Mouse (Mus musculus): ENCODE results near the gene Sgms1. TPM values are rescaled to one million over a fixed set of nuclear protein-coding genes. Genes with fewer than 3 reads are reported as not detected.

The Sgms1 gene
- polyA plus RNA-seq, 1 experiment: 42.1 TPM

DNA sequence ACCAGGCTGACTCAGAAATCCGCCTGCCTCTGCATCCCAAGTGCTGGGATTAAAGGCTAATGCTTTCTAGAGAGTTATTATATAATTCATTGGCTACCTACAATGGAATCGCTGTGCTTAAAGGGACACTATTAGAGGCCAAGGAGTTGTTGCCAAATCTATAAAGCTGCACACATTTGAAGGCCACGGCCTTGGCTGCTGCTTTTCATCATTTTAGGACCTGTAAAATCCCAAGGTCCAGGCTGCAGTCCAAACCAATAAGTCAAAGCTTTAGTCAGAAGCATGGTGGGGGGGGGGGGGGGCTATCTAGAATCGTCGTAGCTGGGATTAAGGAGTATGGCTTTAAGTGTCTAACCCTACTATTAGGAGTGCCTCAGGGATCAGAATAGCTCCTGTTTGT is 9.0 kb upstream of the Sgms1 start:
- H3K4me3 ChIP-seq (ENCODE audit: insufficient read depth, low read length): no peak overlapping the region
- peaks cover 5% of the 10 kb centered on the region; the same call in 1 of the 2 replicates for H3K4me1 ChIP-seq (ENCODE audit: control insufficient read depth, insufficient read depth, low read length)
- H3K27ac ChIP-seq (ENCODE audit: insufficient read depth, low read depth, low read length): no peak overlapping the region
- TF ChIP-seq CTCF (IDR thresholded peaks at IDR 0.05; ENCODE audit: low read depth, low read length) (no peak), POLR2A (IDR thresholded peaks at IDR 0.05; ENCODE audit: borderline replicate concordance, low read depth, low read length) (no peak)

DNA sequence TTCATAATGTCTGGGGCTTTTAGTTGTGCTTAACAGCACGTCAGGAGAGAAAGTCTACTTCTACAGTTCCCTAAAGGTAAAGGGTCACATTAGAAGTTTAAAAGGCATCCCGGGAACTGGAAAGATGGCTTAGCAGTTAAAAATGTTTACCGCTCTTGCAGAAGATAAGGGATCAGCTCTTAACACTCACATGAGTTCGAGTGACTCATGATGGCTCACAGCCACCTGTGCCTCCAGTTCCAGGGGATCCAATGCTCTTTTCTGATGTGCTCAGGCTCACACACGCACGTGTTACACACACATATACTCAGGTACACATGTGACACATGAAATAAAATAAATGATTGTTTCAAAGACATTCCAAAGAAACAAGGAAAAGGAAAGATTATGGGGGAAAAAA is 6.8 kb upstream of the Sgms1 start:
- no peaks in the 10 kb centered on the region for H3K4me1 ChIP-seq (ENCODE audit: control insufficient read depth, insufficient read depth, low read length)
- no peak overlapping the region for H3K4me3 ChIP-seq (ENCODE audit: insufficient read depth, low read length)
- no peak for TF ChIP-seq POLR2A (IDR thresholded peaks at IDR 0.05; ENCODE audit: borderline replicate concordance, low read depth, low read length)
- TF ChIP-seq CTCF (IDR thresholded peaks at IDR 0.05; ENCODE audit: low read depth, low read length): no peak
- H3K27ac ChIP-seq (ENCODE audit: insufficient read depth, low read depth, low read length): no peak overlapping the region

DNA sequence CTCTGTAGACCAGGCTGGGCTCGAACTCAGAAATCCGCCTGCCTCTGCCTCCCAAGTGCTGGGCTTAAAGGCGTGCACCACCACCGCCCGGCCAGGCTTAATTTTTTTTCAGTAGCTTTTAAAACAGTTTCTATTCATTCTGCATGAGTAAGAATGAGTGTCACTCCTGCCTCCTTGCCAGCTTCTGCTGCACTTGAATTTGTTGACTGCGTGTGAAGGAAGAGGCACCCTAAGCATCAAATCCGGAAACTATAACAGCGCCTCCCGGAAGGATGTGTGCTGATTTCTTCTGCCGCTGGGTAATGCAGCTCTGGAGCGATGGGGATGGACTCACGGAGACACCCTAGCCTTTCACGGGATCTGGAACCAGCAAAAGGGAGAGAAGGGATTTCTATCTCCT is 5.3 kb upstream of the Sgms1 start:
- Histone ChIP-seq H3K4me3 (ENCODE audit: insufficient read depth, low read length) (no peak overlapping the region), H3K27ac (ENCODE audit: insufficient read depth, low read depth, low read length) (no peak overlapping the region), H3K4me1 (ENCODE audit: control insufficient read depth, insufficient read depth, low read length) (peaks cover 5% of the 10 kb centered on the region; the same call in 1 of the 2 replicates)
- no peak for TF ChIP-seq POLR2A (IDR thresholded peaks at IDR 0.05; ENCODE audit: borderline replicate concordance, low read depth, low read length)
- TF ChIP-seq CTCF (IDR thresholded peaks at IDR 0.05; ENCODE audit: low read depth, low read length): no peak

DNA sequence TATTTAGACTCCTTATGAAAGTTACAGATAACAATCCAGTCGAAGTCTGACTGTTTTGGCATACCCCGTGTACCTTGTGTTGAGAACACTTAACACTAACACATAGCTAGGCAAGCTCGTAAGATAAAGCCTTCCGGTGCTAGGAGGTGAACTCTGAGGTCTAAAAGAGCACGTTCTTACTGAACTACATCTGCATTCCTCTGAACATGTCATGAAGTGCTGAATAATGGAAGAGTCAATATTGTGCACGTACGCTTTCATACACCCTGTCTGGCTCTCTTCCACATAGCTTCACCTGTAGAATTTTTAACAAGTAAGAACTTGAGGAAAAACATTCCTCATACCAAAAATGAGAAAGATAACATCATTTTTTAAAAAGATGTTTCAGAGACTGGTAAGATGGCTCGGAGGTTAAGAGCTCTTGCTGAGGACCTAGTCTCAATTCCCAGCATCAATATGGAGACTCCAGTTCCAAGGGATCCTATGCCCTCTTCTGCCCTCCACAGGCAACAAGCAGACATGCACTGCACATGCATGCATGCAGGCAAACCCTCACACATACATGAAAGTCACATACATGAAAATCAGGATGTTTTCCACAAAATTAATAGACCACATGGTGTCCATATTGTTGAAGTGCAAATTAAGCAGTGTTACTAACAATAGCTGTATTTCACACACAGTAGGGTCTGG is 4.4 kb upstream of the Sgms1 start:
- no peak for TF ChIP-seq CTCF (IDR thresholded peaks at IDR 0.05; ENCODE audit: low read depth, low read length)
- no peak for TF ChIP-seq POLR2A (IDR thresholded peaks at IDR 0.05; ENCODE audit: borderline replicate concordance, low read depth, low read length)
- no peak overlapping the region for H3K27ac ChIP-seq (ENCODE audit: insufficient read depth, low read depth, low read length)
- peaks cover 7% of the 10 kb centered on the region; the same call in 1 of the 2 replicates for H3K4me1 ChIP-seq (ENCODE audit: control insufficient read depth, insufficient read depth, low read length)
- no peak overlapping the region for H3K4me3 ChIP-seq (ENCODE audit: insufficient read depth, low read length)

DNA sequence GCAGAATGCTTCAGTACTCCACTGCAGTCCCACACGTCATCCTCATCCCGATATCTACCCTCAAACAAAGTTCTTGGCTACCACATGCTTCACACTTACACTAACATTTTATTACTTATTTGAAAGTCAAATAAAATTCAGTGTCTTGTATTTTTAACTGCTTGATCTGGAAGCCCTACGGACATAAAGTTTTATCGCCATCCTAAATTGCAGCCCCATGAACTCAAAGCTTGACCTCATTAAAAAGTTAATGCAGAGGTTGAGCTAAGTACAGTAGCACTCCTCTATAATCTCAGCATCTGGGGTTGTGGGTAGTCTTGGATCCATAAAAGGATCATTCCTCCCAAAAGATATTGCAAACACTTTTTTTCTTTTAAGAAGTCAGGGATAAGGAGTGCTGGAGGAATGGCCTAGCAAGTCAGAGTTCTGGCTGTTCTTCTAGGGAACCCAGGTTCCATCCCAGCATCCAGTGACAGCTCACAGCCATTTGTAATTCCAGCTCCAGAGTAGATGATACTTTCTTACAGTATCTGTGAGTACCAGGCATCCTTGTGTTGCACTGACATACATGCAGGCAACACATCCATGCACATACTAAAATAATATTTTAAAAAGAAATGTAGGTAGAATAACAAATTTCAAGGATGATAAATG is 3.7 kb upstream of the Sgms1 start:
- Histone ChIP-seq H3K4me1 (ENCODE audit: control insufficient read depth, insufficient read depth, low read length) (peaks cover 7% of the 10 kb centered on the region; the same call in 1 of the 2 replicates), H3K27ac (ENCODE audit: insufficient read depth, low read depth, low read length) (no peak overlapping the region), H3K4me3 (ENCODE audit: insufficient read depth, low read length) (no peak overlapping the region)
- no peak for TF ChIP-seq POLR2A (IDR thresholded peaks at IDR 0.05; ENCODE audit: borderline replicate concordance, low read depth, low read length)
- TF ChIP-seq CTCF (IDR thresholded peaks at IDR 0.05; ENCODE audit: low read depth, low read length): no peak

DNA sequence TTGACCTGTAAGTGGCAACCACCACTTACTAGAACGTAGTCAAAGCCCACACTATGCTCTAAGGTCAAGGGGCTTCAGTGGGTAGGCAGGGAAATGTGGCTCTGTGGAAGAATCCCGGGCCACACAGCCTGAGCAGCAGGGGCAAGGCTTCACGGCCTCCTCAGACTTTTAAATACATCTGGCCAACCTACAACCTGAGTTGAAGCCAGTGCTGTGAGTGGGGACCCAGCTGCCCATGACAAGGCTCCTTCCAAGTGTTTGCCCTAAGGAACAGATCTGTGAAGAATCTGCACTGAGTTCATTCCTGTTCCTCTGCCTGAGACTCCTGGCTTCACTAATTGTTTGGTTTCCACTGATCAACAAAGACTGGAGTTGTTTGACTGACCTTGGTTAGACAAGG is 1.9 kb upstream of the Sgms1 start:
- H3K27ac ChIP-seq (ENCODE audit: insufficient read depth, low read depth, low read length): no peak overlapping the region
- TF ChIP-seq POLR2A (IDR thresholded peaks at IDR 0.05; ENCODE audit: borderline replicate concordance, low read depth, low read length) (no peak), CTCF (IDR thresholded peaks at IDR 0.05; ENCODE audit: low read depth, low read length) (no peak)
- H3K4me1 ChIP-seq (ENCODE audit: control insufficient read depth, insufficient read depth, low read length): peaks cover 10% of the 10 kb centered on the region
- H3K4me3 ChIP-seq (ENCODE audit: insufficient read depth, low read length): no peak overlapping the region

DNA sequence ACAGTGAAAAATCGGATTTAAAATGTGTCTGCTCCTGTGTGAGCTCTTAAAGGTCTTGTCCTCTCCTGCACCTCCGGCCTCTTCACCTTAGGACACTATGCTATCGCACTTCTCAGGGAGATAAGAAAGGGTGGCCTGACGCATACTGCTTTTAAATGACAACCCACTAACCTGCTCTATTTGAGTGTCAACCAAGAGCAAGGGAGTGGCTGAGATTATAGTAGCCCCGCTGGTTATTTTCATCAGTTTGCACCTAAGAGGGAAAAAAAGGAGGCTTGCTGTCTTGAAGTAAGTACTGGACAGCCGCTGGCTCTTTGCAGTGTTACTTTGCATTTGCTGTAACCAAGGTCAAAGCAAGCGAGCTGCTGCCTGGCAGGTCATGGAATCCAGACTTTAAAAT is 602 bp upstream of the Sgms1 start:
- TF ChIP-seq CTCF (IDR thresholded peaks at IDR 0.05; ENCODE audit: low read depth, low read length): no peak
- TF ChIP-seq POLR2A (IDR thresholded peaks at IDR 0.05; ENCODE audit: borderline replicate concordance, low read depth, low read length): no peak
- Histone ChIP-seq H3K4me3 (ENCODE audit: insufficient read depth, low read length) (no peak overlapping the region), H3K27ac (ENCODE audit: insufficient read depth, low read depth, low read length) (no peak overlapping the region), H3K4me1 (ENCODE audit: control insufficient read depth, insufficient read depth, low read length) (peaks cover 18% of the 10 kb centered on the region)

DNA sequence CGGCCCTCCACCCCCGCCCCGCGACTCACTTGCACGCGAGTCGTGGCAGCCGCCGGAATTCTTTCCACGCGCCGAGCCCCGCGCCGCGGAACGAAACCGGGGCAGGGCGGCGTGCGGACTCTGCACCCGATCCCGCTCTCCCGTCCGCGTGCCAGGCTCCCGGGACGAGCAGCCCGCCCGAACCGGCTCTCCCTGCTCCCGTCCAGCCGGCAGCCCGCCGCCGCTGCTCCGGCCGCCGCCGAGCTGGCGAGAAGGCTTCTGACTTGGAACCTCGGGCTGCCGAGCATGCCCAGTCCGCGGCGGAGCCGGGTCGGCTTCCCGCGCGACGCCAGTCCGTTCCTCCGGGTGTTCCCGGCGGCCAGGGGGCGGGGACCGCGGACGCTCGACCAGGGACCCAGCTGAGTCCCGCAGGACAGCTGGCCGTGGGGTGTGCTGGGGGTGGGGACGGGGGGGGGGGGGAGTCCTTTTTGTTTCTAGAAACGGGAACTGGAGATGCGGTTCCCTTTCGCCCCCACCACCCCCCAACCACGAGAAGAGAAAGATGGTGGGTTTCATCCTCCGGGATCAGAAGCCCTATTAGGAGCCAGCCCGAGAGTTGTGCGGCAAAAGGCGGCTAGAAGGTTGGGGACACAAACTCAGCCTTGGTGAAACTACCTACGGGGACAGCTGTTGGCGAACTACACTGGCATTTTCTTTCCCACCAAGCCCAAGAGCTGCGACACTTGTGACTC is 1.2 kb downstream of the Sgms1 start:
- H3K4me3 ChIP-seq (ENCODE audit: insufficient read depth, low read length): peak overlapping the region; percentile 79
- no peak for TF ChIP-seq POLR2A (IDR thresholded peaks at IDR 0.05; ENCODE audit: borderline replicate concordance, low read depth, low read length)
- TF ChIP-seq CTCF (IDR thresholded peaks at IDR 0.05; ENCODE audit: low read depth, low read length): no peak
- peak overlapping the region; percentile 91 for H3K27ac ChIP-seq (ENCODE audit: insufficient read depth, low read depth, low read length)
- peaks cover 30% of the 10 kb centered on the region for H3K4me1 ChIP-seq (ENCODE audit: control insufficient read depth, insufficient read depth, low read length)

DNA sequence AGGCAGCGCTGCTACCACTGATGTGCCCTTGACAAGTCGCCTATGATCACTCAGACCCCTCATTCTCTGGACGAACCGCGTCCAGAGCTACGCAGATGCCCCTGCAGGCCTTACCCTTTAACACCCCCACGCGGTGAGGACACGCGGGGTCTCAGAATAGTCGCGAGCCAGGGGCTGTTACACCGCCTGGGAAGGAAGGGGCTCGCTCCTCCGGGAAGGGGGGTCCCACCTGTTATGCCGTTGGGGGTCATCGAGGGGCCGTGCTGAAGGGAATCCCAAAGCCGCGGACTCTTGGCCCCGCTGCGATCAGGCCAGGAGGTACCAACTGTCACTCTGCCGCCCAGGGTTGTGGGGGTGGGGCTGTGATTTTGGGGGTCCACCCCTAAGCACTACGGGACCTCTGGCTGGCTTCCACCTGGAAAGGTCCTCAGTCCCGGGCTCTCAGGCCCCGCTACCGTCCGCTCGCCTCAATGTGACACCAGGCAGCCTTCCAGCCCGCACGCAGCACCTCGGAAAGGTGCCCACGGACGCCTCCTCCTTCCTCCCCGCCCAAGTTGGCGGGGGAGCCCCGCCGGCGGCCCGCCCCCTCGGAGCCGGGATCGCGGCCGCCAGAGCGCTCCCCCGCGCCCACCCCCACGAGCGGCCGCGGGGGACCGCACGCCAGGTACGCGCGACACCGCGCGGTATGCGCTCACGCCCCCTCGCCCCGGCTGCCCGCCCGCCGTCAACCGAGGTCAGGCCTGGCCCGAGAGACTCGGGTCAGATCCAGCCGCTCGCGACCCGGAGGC is 1.9 kb downstream of the Sgms1 start:
- Histone ChIP-seq H3K27ac (ENCODE audit: insufficient read depth, low read depth, low read length) (peak overlapping the region; percentile 43), H3K4me1 (ENCODE audit: control insufficient read depth, insufficient read depth, low read length) (peaks cover 30% of the 10 kb centered on the region), H3K4me3 (ENCODE audit: insufficient read depth, low read length) (peak overlapping the region; percentile 79)
- TF ChIP-seq POLR2A (IDR thresholded peaks at IDR 0.05; ENCODE audit: borderline replicate concordance, low read depth, low read length): no peak
- no peak for TF ChIP-seq CTCF (IDR thresholded peaks at IDR 0.05; ENCODE audit: low read depth, low read length)
